Mouse (Mus musculus): ENCODE measurements at regions not wholly inside any gene's neighbourhood (a gene's known extent, or its start where the extent isn't known, plus 50 kb on each side); places are given as distances from the start of the nearest gene placed in this dataset.

- ATAC-seq (replicated peaks; ENCODE audit: insufficient number of reproducible peaks, low FRiP score, low TSS enrichment, poor library complexity, severe bottlenecking) = no peak
Measured at GRCm38 (mm10) chr1:128999741-129000517, 273.2 kb upstream of the Thsd7b start.

- ATAC-seq (replicated peaks; ENCODE audit: insufficient number of reproducible peaks, low FRiP score, low TSS enrichment, poor library complexity, severe bottlenecking) = no peak
Measured at GRCm38 (mm10) chr1:128994655-128995054, 278.4 kb upstream of the Thsd7b start.

GRCm38 (mm10) chr1:128983411-128983810 is 289.7 kb upstream of the Thsd7b start:
- ATAC-seq (replicated peaks; ENCODE audit: insufficient number of reproducible peaks, low FRiP score, low TSS enrichment, poor library complexity, severe bottlenecking) = no peak

GRCm38 (mm10) chr1:128975586-128975985 is 297.5 kb upstream of the Thsd7b start:
- ATAC-seq (replicated peaks; ENCODE audit: insufficient number of reproducible peaks, low FRiP score, low TSS enrichment, poor library complexity, severe bottlenecking) = no peak

GRCm38 (mm10) chr1:128951436-128951835 is 321.7 kb upstream of the Thsd7b start:
- ATAC-seq (replicated peaks; ENCODE audit: insufficient number of reproducible peaks, low FRiP score, low TSS enrichment, poor library complexity, severe bottlenecking) = no peak

GRCm38 (mm10) chr1:128950512-128950911 is 322.6 kb upstream of the Thsd7b start:
- no peak for ATAC-seq (replicated peaks; ENCODE audit: insufficient number of reproducible peaks, low FRiP score, low TSS enrichment, poor library complexity, severe bottlenecking)

GRCm38 (mm10) chr1:128914811-128915210 is 322.7 kb upstream of the Cxcr4 start:
- no peak for ATAC-seq (replicated peaks; ENCODE audit: insufficient number of reproducible peaks, low FRiP score, low TSS enrichment, poor library complexity, severe bottlenecking)

- ATAC-seq (replicated peaks; ENCODE audit: insufficient number of reproducible peaks, low FRiP score, low TSS enrichment, poor library complexity, severe bottlenecking) = no peak
Measured at GRCm38 (mm10) chr1:128912532-128912931, 320.4 kb upstream of the Cxcr4 start.

- ATAC-seq (replicated peaks; ENCODE audit: insufficient number of reproducible peaks, low FRiP score, low TSS enrichment, poor library complexity, severe bottlenecking) = no peak
Measured at GRCm38 (mm10) chr1:128907566-128907965, 315.5 kb upstream of the Cxcr4 start.

- ATAC-seq (replicated peaks; ENCODE audit: insufficient number of reproducible peaks, low FRiP score, low TSS enrichment, poor library complexity, severe bottlenecking) = no peak
Measured at GRCm38 (mm10) chr1:128898025-128898424, 305.9 kb upstream of the Cxcr4 start.

- ATAC-seq (replicated peaks; ENCODE audit: insufficient number of reproducible peaks, low FRiP score, low TSS enrichment, poor library complexity, severe bottlenecking) = no peak
Measured at GRCm38 (mm10) chr1:128894546-128894945, 302.5 kb upstream of the Cxcr4 start.

GRCm38 (mm10) chr1:128878291-128878690 is 286.2 kb upstream of the Cxcr4 start:
- no peak for ATAC-seq (replicated peaks; ENCODE audit: insufficient number of reproducible peaks, low FRiP score, low TSS enrichment, poor library complexity, severe bottlenecking)

- peak; percentile 62; the same call in 1 of the 2 replicates for ATAC-seq (replicated peaks; ENCODE audit: insufficient number of reproducible peaks, low FRiP score, low TSS enrichment, poor library complexity, severe bottlenecking)
Measured at GRCm38 (mm10) chr1:128875289-128875688, 283.2 kb upstream of the Cxcr4 start.

- no peak for ATAC-seq (replicated peaks; ENCODE audit: insufficient number of reproducible peaks, low FRiP score, low TSS enrichment, poor library complexity, severe bottlenecking)
Measured at GRCm38 (mm10) chr1:128874190-128874589, 282.1 kb upstream of the Cxcr4 start.

- ATAC-seq (replicated peaks; ENCODE audit: insufficient number of reproducible peaks, low FRiP score, low TSS enrichment, poor library complexity, severe bottlenecking) = no peak
Measured at GRCm38 (mm10) chr1:128868761-128869160, 276.7 kb upstream of the Cxcr4 start.

GRCm38 (mm10) chr1:128860537-128860936 is 268.4 kb upstream of the Cxcr4 start:
- ATAC-seq (replicated peaks; ENCODE audit: insufficient number of reproducible peaks, low FRiP score, low TSS enrichment, poor library complexity, severe bottlenecking) = no peak

GRCm38 (mm10) chr1:128860094-128860493 is 268.0 kb upstream of the Cxcr4 start:
- ATAC-seq (replicated peaks; ENCODE audit: insufficient number of reproducible peaks, low FRiP score, low TSS enrichment, poor library complexity, severe bottlenecking) = no peak

- ATAC-seq (replicated peaks; ENCODE audit: insufficient number of reproducible peaks, low FRiP score, low TSS enrichment, poor library complexity, severe bottlenecking) = no peak
Measured at GRCm38 (mm10) chr1:128858661-128859060, 266.6 kb upstream of the Cxcr4 start.

- no peak for ATAC-seq (replicated peaks; ENCODE audit: insufficient number of reproducible peaks, low FRiP score, low TSS enrichment, poor library complexity, severe bottlenecking)
Measured at GRCm38 (mm10) chr1:128856933-128857332, 264.8 kb upstream of the Cxcr4 start.

- ATAC-seq (replicated peaks; ENCODE audit: insufficient number of reproducible peaks, low FRiP score, low TSS enrichment, poor library complexity, severe bottlenecking) = no peak
Measured at GRCm38 (mm10) chr1:128854649-128855048, 262.6 kb upstream of the Cxcr4 start.

GRCm38 (mm10) chr1:128853286-128853685 is 261.2 kb upstream of the Cxcr4 start:
- ATAC-seq (replicated peaks; ENCODE audit: insufficient number of reproducible peaks, low FRiP score, low TSS enrichment, poor library complexity, severe bottlenecking) = no peak

All from monocyte, adult 5-6 weeks (primary cell).